Mouse (Mus musculus) olfactory bulb, adult 2 months (tissue): ENCODE data around the gene Twist2.

Experiments
- CTCF ChIP-seq: fragments of 200-500 bp; IDR thresholded peaks from 2 replicates; pipeline ENCODE4 v1.5.1; 2012; ENCODE audit warnings: low read depth, mild to moderate bottlenecking, low read length, moderate library complexity; ENCODE audit not compliant: insufficient read depth
- POLR2A ChIP-seq: fragments of 200-500 bp; IDR thresholded peaks from 2 replicates; pipeline ENCODE4 v1.6.1; 2012; ENCODE audit warnings: mild to moderate bottlenecking, low read depth, low read length, moderate library complexity; ENCODE audit not compliant: insufficient read depth

GRCm38 (mm10) chr1:91770676-91771075, 30.6 kb upstream of the Twist2 start:
- TF ChIP-seq CTCF: no peak
- TF ChIP-seq POLR2A: no peak
